Mouse (Mus musculus) adrenal gland, adult 10 weeks (tissue): ENCODE results near the gene Pctp. TPM values are rescaled to one million over a fixed set of nuclear protein-coding genes. Genes with fewer than 3 reads are reported as not detected.

Experiments used
- polyA plus RNA-seq: library from polyadenylated mRNA; stranded (reverse); fragments of 350-450 nt; fragmentation: Illumina TruSeq; extraction: RNeasy Lipid Tissue Mini Kit (QIAGEN cat#74804); gene quantifications from one replicate; pipeline ENCODE4 v1.2.3, GENCODE M21; 2014; ENCODE audit warnings: low read depth, low replicate concordance

The Pctp gene
- polyA plus RNA-seq = 8.8 TPM

DNA sequence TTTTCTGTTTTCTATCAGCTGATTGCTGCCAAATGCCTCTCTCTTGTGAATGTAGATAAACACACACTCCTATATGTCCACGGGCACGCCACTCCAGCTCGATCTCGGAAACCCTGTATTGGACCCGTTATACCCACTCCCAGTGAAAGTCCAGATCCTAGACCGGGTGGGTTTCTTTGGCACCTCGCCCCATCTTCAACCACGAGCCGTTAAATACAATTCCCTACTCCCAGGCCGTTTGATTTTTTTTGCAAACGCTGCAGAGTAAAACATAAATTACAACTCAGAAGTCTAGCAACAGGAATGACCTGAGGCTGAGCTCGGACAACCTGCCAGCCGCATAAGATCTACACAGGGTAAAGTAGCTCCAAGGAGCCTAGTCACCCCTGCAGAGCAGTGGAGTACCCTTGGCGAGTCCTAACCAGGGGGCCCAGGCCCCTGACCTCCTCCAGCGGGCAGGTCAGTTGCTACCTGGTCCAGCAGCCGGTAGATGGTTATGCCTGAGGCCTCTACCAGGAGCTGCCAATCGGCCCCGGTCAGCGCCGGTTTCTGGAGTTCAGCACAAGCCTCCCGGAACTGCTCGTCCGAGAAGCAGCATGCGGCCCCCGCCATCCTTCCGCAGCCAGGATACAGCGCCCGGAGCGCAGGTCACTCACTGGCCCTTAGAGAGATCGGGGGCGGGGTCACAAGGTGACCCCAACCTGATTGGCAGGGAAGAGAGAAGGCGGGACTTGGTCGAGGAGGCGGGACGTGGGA is at the start of gene Pctp:
Gene Pctp (minus strand): TSS at position 664 of the 756 bp plus-strand sequence.

DNA sequence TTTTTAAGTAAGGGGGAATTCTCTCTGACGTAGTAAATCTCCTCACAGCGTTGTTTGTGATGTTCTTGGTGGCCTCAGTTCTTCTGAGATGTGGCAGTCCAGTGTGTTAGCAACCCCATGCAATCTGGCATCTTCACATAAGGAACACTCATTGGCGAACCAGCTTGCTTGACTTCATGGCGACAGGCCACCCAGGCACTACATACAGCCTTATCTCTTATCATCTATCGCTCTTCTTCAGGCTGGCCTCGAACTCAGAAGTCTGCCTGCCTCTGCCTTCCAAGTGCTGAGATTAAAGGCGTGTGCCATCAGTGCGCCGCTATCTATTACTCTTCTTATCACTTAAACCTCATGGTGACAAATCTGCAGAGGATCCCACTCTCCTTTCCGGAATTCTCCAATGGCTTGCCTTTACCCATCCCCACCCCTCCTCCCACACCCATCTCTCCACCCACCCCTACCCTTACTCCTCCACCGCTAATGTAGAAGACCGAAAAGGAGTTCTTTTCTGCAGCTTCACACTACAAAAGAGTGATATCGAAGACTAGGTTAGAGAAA is 27.2 kb upstream of the Pctp start, which contains the start of gene Tmem100:
Gene Tmem100 (plus strand): TSS at position 508 of the 558 bp plus-strand sequence.

Other genes starting within 250 kb of the Pctp start
- 0.29 TPM for gene Ankfn1, start 225.2 kb downstream of the Pctp start, polyA plus RNA-seq
- 12.4 TPM for gene Tmem100, start 27.5 kb upstream of the Pctp start, polyA plus RNA-seq
- gene Gm45716, start 184.8 kb upstream of the Pctp start, polyA plus RNA-seq = 7.6 TPM
- gene Mmd, start 246.6 kb upstream of the Pctp start, polyA plus RNA-seq = 194 TPM